Mouse (Mus musculus): ENCODE data around the gene Txnrd3.

Gene Txnrd3

DNA sequence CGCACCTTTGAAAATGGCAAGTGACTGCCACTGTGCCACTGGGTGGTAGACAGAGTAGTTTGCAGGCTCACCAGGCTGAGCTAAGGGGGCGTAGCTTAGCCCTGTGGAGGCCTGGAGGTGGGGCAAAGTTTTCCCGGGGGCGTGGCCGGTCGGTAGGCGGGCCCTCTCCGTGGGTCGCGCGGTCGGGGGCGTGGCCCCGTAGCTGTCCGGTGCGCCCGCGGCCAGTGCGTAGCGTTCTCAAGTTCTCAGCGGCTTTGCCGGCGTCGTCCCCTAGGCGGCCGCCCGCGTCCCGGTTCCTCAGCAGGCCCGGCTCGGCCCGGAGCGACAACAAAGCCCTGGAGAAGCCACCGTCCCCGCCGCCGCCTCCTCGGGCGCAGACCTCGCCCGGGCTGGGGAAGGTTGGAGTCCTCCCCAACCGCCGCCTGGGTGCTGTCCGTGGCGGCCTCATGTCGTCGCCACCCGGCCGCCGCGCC lies at the start of gene Txnrd3:
Gene Txnrd3, plus strand, starts transcription at position 191 of the 473 bp plus-strand sequence.
- peak; percentile 89 for DNase-seq (ENCODE audit: low spot score)

DNA sequence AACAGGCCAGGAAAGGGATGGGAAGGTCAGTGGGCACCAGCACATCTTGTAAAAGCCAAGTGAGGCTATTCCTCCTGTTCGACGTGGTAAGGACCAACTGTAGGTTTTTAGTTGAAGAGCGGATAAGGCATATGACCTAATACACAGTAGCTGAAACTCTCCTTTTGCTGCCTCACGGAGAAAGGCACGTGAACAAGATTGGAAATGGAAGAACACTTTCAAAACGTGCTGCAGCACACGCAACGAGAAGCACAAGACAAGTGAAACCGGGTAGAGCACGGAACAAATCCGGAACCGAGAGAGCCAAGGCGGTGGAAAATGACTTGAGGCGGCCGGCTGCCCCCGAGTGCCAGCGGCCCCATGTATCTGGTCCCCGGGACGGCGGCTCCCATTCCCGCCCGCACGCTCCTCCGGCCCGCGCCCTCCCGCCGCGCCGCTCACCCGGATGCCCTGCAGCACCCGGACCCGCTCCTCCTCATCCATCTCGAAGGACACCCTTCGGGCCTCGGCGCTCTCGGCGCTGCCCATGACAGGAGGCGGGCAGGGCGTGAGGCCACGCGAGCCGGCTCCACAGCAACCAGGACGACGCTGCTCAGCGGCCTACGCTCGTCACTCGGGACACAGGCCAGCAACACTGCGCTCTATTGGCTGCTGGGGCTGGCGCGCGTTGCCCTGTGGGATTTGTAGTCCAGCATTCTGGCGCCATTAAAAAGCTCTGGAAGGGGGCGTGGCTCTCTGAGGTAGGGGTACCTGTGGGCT lies 48.6 kb upstream of the Txnrd3 start, which contains the start of gene Chchd6:
Gene Chchd6, minus strand, starts transcription at position 635 of the 759 bp plus-strand sequence.
- DNase-seq (ENCODE audit: low spot score), result peak; percentile 97

DNA sequence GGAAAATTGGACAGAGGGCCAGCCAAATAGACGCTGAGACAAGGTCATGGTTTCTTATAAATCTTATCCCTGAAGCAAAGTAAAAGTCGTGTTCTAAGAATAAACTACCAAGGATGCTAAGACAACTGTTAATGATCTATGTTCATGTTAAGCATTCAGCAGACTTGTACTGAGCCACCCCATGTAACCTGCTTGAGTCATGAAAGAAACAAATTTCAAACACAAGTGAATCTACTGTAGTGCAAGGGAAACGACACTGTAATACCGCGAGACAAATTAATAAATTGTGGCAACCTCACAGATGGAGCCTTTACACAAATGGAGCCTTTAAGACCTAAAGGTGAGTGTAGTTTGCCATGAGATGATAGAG lies 48.0 kb upstream of the Txnrd3 start:
- no peak for DNase-seq (ENCODE audit: low spot score)

DNA sequence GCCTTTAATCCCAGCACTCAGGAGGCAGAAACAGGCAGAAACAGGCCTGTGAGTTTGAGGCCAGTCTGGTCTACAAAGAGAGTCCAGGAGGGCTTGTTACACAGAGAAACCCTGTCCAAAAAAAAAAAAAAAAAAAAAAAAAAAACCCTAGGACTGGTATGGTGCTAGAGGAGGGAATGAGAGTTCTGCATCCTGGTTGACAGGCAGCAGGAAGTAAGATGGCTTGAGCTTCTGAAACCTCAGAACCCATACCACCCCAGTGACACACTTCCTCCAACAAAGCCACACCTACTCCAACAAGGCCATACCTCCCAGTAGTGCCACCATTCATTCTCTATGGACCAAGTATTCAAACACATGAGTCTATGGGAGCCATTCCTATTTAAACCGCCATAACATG lies 47.3 kb upstream of the Txnrd3 start:
- DNase-seq (ENCODE audit: low spot score), result no peak

DNA sequence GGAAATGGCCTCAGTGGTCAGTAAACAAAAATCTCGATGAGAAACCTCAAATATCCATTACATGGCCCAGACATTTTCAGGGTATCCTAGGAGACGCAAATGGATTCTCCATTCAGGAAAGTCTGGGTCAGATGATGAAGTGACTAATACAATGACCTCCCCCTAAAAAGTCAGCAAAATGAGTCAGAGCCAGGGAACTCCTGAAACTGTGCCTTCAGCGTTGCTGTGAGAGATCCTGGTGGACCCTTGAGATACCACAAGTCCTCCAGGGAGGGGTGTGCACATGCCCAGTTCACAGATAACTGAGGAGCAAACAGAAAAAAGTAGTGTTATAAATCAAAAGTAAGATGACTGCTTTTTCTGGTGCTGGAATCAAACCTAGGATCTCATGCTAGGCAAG lies 37.7 kb upstream of the Txnrd3 start:
- no peak for DNase-seq (ENCODE audit: low spot score)

DNA sequence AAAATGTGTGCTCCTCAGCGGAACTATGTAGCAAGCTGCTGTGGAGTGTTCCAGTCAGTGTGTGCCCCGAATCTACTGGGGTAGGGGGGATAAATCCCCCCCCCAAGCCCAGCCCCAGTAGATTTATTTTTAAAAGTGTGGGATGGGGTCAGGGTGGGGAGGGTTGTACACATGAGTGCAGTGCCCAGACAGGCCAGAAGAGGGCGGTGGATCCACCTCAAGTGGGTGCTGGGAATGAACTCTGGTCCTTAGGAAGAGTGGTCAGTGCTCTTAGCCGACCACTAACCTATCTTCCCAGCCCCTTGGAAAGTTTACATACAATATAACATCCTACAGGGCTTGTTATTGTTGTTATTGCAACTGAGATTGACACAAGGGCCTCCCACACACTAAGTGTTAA lies 35.8 kb upstream of the Txnrd3 start:
- no peak for DNase-seq (ENCODE audit: low spot score)

DNA sequence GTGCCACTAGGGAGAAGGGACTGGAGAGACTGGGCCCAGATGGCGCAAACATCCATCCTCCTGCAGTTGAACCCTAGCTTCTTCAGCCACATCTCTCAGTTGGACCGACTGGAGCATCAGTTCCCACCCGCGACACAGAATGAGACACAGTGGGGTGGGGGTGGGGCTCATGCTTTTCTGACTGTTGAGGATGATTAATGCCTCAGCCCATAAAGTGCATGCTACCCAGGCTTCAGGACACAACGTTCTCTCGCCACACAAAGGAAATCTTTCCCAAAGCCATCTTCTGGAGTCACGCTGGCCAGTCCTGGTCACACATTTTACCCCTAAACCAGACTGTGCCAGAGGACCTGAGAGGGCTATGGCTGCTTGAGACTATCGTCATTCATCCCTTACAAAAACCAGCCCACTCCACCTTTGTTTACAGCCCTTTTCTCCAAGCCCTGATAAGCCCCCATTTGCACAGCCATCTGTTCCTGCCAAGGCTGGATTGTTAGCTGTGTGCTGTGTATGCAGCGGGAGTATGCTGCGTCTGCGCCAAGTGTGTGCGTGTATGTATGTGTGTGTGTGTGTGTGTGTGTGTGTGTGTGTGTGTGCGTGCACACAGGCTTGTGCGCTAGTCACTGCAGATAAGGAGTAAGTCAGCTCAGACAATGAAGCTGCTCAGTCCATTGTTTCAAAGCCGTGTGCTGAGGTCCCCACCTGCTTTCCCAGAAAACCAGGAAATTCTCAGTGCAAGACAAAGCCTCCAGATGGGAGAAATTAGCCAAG lies 30.3 kb upstream of the Txnrd3 start:
- DNase-seq (ENCODE audit: low spot score), result peak; percentile 48

DNA sequence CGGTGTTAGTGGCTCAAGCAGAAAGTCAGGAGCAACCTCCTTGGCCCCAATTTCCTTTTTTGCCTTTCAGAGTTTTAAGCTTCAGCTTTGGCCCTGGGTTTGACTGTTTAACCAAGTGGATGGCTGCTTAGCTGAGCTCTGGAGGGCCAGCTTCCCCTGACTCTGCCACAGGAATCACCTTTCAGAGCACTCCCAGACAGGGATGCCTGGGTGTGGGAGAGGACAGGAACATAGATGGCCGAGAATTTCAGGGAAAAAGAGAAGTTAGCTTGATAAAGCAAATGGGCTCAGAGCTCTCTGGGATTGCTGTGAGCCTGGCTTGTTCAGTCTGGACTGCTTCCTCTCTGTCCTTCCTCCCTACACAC lies 29.7 kb upstream of the Txnrd3 start:
- DNase-seq (ENCODE audit: low spot score), result no peak

DNA sequence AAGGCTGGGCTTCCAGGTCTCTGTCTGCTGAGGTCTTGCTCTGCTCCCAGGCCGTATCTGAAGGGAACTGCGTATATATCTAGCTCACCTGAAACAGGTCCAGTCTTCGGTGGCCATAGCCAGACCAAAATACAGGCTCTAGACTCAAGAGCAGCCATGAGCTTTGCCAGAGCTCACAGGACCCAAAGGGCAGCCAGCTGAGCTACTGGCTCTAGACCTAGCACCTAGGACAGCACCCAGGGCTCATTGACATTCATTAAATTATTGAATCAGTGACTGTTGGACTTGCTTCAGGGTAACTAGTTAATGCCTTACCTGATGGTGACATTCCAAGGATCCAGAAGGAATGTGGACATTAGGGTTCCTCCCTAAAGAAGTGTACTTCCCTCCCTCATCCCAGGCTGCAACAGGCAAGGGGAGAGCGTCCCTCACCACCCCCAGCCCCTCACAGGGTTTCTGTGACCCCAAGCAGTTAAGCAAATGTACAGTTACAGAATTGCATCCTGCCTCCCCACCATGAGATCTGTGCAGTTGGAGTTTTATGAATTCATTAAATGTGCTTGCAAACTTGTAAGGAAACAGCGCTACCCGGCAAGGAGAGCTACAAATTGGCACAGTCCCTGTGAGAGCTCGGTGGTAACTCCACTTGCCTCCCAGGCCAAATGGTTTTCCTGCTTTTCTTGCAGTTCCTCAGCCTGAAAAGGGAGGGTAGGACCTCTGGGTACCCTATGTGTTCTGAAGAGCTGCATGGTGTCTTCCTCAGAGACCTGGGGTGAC lies 29.0 kb upstream of the Txnrd3 start:
- peak; percentile 34 for DNase-seq (ENCODE audit: low spot score)

DNA sequence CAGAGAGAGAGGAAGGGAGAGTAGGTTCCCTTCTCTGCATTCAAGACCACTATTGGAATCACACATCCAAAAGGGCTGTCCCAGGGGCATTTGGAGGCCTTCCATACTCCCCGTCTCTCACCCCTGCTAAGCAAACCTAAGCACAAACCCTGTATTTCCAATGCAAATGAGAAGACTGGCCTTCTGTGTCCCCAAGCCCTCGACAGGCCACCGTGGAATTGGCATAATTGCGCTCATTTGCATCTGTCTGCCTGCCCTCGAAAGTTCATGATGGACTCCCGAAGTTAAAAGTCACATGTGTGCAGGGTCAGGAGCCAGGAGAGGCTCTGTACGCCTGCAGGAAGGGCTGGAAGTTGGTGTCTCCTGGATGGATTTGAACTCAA lies 28.4 kb upstream of the Txnrd3 start:
- DNase-seq (ENCODE audit: low spot score), result no peak

DNA sequence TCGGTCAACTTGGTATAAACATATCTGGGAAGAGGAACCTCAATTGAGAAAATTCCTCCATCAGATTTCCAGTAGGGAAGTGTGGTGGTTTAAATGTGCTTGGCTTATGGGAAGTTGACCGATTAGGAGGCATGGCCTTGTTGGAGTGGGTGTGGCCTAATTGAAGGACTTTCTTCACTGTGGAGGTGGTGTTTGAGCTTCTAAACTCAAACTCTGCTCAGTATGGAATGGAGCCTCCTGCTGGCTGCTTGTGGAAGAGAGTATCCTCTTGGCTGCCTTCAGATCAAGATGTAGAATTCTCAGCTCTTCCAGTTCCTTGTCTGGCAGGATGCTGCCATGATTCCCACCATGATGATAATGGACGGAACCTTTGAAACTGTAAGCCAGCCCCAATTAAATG lies 21.1 kb upstream of the Txnrd3 start:
- no peak for DNase-seq (ENCODE audit: low spot score)

DNA sequence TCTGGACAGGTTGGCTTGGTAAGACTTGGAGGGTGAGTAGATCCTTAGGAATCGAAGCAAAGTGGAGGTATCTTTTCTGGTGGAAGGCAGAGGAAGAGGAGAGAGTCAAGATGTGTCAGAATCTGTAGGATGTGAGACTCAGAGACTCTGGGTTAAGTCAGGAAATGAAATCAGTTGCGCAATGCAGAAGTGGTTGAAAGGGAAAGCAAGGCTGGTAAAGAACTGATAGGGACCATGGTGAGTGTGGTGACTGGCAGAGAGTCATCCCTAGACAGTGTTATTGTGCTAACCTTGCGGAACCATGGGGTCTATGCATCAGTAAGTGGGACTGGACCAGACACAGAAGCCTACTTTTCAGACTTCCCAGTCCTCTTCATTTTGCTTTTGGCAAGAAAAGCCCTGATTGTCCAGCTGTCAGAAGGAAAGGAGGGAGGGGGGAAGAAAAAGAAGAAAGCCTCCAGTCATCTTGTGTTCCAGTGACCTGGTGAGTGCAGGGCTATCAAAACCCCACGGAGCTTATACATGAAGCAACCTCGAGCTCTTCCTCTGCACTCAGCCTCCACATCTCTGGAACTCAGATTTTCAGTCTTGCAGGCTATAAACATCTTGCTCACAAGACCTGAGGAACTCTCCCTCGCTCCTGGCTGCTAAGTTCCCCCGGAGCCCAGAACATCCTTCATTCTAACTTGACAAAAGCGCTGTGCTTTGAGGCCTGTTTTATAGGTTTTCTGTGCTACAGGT lies 15.6 kb upstream of the Txnrd3 start:
- no peak for DNase-seq (ENCODE audit: low spot score)

DNA sequence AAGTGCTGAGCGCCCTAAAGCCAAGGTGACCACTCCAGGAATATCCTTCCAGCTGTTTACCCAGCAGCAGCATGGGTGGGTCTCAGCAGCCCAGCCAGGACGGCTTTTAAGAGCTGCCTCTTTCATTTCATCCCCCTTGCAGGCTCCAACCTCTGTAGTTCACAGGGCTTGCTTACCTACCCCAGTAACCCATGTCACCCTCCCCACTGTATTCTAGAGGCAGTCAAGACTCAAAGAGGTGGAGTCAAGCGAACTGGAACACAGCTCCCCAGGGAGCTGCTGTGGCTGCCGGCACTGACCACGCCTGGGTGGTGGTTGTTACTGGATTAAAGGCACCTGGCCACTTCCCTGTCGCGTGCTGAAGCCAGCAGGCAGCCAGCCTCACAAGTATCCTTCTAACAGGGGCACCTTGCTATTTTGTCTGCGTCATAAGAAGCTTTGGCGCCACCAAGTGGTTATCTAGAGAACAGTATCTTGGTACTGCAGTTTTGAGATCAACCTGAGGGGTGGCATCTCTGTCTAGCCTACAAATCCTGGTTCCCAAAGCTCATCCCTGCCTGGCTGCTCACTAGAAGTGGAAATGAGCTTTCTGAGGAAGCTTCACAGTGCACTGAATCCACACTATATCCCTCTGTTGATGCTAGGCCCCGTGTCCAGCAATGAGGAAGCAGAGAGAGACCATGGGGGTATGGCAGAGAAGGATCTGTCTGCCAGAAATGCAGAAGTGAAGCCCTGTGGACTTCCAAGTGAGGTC lies 11.8 kb upstream of the Txnrd3 start:
- peak; percentile 85 for DNase-seq (ENCODE audit: low spot score)

DNA sequence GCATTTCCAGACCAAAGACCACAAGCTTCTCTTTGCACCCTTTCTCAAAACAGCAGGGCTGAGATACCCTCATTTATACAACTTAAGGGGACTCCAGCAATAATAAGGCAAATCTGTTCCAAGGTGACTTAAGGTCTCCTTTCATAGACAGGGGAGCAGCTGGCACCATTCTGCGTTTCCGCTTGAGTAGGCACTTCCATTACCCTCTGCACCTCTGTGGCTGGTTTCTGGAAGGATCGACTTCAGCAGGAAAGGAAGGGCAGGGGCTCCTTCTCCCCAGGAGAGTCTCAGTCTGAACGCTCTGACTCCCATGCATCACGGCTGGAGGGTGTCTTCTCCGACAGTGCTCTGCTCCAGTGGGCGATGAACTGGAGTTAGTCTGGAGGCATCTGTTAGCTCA lies 10.7 kb upstream of the Txnrd3 start:
- DNase-seq (ENCODE audit: low spot score), result no peak

DNA sequence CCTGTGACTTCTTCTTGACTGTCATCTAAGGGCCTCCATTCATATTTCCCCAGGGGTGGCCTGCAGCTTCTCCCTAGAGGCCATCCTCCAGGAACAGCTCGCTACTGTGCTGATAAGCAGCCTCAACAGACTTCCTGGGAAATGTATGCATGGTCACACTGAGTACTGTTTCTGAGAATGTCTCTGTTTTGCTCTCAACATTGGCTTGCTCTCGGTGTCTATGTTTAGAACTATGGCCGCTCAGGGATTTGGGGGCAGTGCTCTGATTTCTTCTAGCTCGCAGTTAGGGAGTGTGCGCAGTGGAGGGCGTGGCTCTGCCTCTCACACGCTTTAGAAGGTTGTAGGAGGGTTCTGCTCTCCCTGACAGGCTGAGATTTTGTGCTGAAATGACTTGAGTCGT lies 9.4 kb upstream of the Txnrd3 start:
- no peak for DNase-seq (ENCODE audit: low spot score)

DNA sequence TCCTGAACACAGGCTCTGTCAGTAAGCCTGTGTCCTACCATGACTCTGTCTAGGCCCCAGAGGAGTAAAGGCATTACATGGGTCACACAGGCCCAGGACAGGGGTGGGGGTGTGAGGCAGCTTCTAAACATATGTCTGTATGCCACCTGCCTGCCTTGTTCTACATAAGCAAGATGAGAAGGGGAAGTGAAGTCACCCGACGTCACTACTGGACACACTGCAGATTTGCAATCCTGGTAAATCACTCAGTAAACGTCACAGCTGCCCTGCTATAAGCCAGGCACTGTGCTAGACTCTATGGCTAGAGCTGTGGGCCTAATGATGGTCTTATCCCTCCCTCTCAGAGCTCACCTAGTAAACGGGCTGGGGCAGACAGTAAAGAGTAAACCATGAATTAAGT lies 5.8 kb upstream of the Txnrd3 start:
- DNase-seq (ENCODE audit: low spot score), result no peak

DNA sequence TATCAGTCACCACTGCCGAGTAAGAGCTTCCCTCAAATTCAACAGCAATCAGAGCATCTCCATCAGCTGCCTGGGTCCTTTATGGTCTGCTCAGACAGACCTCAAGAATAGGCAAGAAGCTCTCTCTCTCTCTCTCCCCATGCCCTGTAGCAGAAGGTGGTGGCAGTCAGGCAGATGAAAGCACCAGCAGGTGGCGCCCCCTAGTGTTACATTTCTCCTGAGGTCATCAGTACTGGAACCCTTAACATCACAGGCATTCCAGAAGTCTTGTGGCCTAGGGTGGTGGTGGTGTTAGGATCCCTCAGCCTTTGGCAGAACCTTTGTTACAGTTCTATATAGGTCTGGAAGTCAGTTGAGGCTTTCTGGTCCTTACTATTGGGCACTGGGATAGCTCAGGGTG lies 4.8 kb upstream of the Txnrd3 start:
- peak; percentile 68 for DNase-seq (ENCODE audit: low spot score)

DNA sequence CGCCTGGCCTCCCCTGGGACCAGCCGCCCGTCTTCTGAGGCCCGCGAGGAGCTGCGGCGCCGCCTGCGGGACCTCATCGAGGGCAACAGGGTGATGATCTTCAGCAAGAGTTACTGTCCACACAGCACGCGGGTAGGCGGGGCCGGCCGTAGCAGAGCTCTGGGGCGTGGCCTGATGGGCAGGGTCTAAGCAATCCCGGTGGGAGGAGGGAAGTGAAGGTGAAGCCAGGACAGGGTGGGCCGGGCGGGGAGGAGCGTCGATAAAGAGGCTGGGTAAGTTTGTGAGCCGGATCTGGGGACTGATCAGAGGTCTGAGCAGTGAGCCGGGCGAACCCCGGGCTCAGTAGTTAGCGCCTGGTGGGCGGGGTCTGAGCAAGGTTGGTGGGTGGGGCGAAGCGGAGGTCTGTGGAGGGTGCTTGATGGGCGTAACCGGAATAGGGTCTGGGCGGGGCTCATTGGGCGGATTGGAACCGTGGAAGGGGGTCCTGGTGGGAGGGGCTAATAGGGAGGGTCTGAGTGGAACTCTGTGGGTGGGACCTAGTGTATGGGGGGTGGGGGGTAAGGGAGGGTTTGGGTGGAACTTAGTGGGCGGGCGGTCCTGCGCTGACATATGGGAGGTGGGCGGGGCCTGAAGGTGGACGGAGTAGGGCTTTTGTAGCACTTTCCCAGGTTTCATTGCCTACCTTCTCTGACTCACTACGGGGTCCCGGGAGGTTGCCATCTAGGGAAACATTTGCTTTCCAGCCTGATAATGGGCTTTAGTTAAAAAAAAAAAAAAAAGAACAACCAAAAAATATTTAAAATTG lies 685 bp downstream of the Txnrd3 start:
- DNase-seq (ENCODE audit: low spot score), result peak; percentile 96

DNA sequence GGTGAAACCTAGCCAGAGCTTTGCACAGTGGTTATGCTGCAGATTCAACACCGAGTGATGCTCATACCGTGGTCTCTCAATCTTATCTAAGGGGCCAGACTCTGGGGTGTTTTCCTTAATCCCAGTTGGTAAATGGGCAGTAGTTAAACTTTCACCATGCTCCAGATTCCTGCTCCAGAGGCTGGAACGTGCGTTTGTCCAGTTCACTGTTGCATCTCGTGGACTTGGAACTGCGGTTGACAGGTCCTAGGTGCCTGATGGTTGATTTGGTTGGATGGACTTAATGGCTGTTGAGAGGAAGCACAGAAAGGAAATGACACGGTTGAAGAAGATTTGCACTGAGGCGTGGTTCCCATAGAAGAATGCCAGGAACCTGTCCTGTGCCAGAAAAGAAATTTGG lies 6.1 kb downstream of the Txnrd3 start:
- no peak for DNase-seq (ENCODE audit: low spot score)

DNA sequence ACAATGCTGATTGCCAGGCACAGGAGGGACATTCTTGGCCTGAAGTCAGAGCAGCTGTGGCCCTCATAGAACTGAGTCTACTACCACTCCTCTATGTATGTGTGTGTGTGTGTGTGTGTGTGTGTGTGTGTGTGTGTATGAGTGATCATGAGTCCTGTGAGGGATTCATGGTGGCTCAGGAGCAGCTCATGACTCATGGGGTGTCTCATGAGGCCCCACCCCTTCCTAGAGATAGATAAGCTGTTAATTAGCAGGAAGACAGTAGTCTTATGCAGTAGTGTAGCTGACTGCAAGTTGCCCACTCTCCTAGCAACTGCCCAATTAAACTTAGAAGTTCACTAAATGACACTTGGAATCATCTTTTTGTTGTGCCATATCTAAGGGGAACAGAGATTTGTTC lies 8.0 kb downstream of the Txnrd3 start:
- DNase-seq (ENCODE audit: low spot score), result no peak

All from embryo, embryonic 10 days (tissue).